ENCODE assay signal across 19 mouse cellular contexts in the genomic region with DNA sequence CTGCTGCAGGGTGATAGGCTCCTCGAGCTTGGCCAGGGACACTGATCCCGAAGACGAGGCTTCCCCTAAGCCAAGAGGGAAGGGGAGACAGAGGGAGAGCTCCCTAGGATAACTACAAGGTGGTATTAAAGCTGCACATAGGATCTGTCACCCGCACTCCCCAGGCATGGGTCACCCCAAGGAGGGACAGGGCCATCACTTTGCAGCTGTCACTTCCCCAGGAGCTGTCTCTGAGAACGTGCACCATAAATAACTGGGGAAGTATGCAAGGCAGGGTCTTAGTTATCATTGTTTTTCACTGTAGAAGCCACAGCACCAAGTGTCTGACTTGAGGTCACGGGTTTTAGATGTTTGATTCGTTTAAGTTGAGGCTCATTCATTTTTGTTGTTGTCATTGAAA. TPM values are rescaled to one million over a fixed set of nuclear protein-coding genes. Genes with fewer than 3 reads are reported as not detected.
"Had no signal": no experiment of that assay in that cellular context is flagged by ENCODE, and none has a peak within 500 bp of the region (broad histone marks: within the 10 kb centered on the region; RNA-seq: fewer than 3 reads in every experiment).

No protein-coding gene starts in this region.

- H3K9me3 ChIP-seq: neural tube, embryonic 15.5 days had no signal

- H3K36me3 ChIP-seq: neural tube, embryonic 12.5 days had no signal

- H3K4me1 ChIP-seq: neural tube, embryonic 12.5 days; neural tube, embryonic 15.5 days had no signal

- H3K4me2 ChIP-seq: lung, embryonic 14.5 days; midbrain, embryonic 13.5 days; neural tube, embryonic 12.5 days; neural tube, embryonic 15.5 days had no signal

- H3K9ac ChIP-seq: liver, embryonic 14.5 days; liver, postnatal 0 days; lung, embryonic 14.5 days; midbrain, embryonic 13.5 days; neural tube, embryonic 12.5 days; neural tube, embryonic 15.5 days had no signal

- ATAC-seq: liver, postnatal 0 days; lung, postnatal 0 days; midbrain, embryonic 13.5 days had no signal

- DNase-seq: kidney, adult 18-20 months; kidney, adult 9 months; kidney, postnatal 14 days; kidney, postnatal 4 days; liver; liver, postnatal 0 days; lung, embryonic 14.5 days; right cerebral cortex, adult 18-20 months; right cerebral cortex, postnatal 14 days; right cerebral cortex, postnatal 4 days; thymus, adult 2 months; thymus, postnatal 25 days had no signal

- H3K27ac ChIP-seq: liver, embryonic 14.5 days; macrophage; midbrain, embryonic 13.5 days; neural tube, embryonic 12.5 days; neural tube, embryonic 15.5 days; stomach, postnatal 0 days had no signal

- H3K4me3 ChIP-seq: midbrain, embryonic 13.5 days; neural tube, embryonic 12.5 days; neural tube, embryonic 15.5 days had no signal

- H3K27me3 ChIP-seq: midbrain, embryonic 13.5 days; neural tube, embryonic 12.5 days; neural tube, embryonic 15.5 days had no signal

RNA-seq across cellular contexts. Expression of a gene that starts 54.5 kb away (rescaled TPM):
- polyA plus RNA-seq: macrophage had no signal
